Mouse (Mus musculus): Measurements from ENCODE around the gene Clptm1.

Gene Clptm1

GRCm38 (mm10) chr7:19664955-19665841 is at the start of gene Clptm1:
Gene Clptm1 (minus strand): TSS chr7:19665033.
- DNase-seq (ENCODE audit: low spot score in 2 of 2), result peak; percentile 95 to 97

GRCm38 (mm10) chr7:19713598-19713997 is 48.8 kb upstream of the Clptm1 start:
- no peak for DNase-seq (ENCODE audit: low spot score in 2 of 2)

- peak in 1 of 2 experiments; percentile 42 for DNase-seq (ENCODE audit: low spot score in 2 of 2)
Observed at GRCm38 (mm10) chr7:19713196-19713595, 48.4 kb upstream of the Clptm1 start.

- no peak for DNase-seq (ENCODE audit: low spot score in 2 of 2)
Observed at GRCm38 (mm10) chr7:19712414-19712813, 47.6 kb upstream of the Clptm1 start.

GRCm38 (mm10) chr7:19710650-19711049 is 45.8 kb upstream of the Clptm1 start:
- DNase-seq (ENCODE audit: low spot score in 2 of 2), result no peak

- DNase-seq (ENCODE audit: low spot score in 2 of 2), result no peak
Observed at GRCm38 (mm10) chr7:19705271-19705670, 40.4 kb upstream of the Clptm1 start.

GRCm38 (mm10) chr7:19704475-19704874 is 39.6 kb upstream of the Clptm1 start:
- DNase-seq (ENCODE audit: low spot score in 2 of 2), result no peak

GRCm38 (mm10) chr7:19702859-19703555 is 38.2 kb upstream of the Clptm1 start:
- no peak for DNase-seq (ENCODE audit: low spot score in 2 of 2)

- peak; percentile 57 to 66 for DNase-seq (ENCODE audit: low spot score in 2 of 2)
Observed at GRCm38 (mm10) chr7:19701069-19701761, 36.4 kb upstream of the Clptm1 start.

- DNase-seq (ENCODE audit: low spot score in 2 of 2), result no peak
Observed at GRCm38 (mm10) chr7:19700299-19701068, 35.7 kb upstream of the Clptm1 start.

- DNase-seq (ENCODE audit: low spot score in 2 of 2), result no peak
Observed at GRCm38 (mm10) chr7:19699827-19700148, 35.0 kb upstream of the Clptm1 start.

GRCm38 (mm10) chr7:19698907-19699826 is 34.3 kb upstream of the Clptm1 start, which contains the start of gene Apoe:
Gene Apoe (minus strand): TSS chr7:19699188.
- peak; percentile 46 to 47 for DNase-seq (ENCODE audit: low spot score in 2 of 2)

- DNase-seq (ENCODE audit: low spot score in 2 of 2), result no peak
Observed at GRCm38 (mm10) chr7:19697949-19698906, 33.4 kb upstream of the Clptm1 start.

- no peak for DNase-seq (ENCODE audit: low spot score in 2 of 2)
Observed at GRCm38 (mm10) chr7:19696336-19696873, 31.6 kb upstream of the Clptm1 start.

- no peak for DNase-seq (ENCODE audit: low spot score in 2 of 2)
Observed at GRCm38 (mm10) chr7:19695881-19696280, 31.0 kb upstream of the Clptm1 start.

GRCm38 (mm10) chr7:19695213-19695594 is 30.4 kb upstream of the Clptm1 start:
- no peak for DNase-seq (ENCODE audit: low spot score in 2 of 2)

GRCm38 (mm10) chr7:19694336-19695212 is 29.7 kb upstream of the Clptm1 start:
- no peak for DNase-seq (ENCODE audit: low spot score in 2 of 2)

GRCm38 (mm10) chr7:19693421-19693820 is 28.6 kb upstream of the Clptm1 start:
- peak; percentile 25 to 37 for DNase-seq (ENCODE audit: low spot score in 2 of 2)

All from spleen, postnatal 36 days (tissue).